Mouse (Mus musculus): Measurements from ENCODE around the gene Mrpl19. TPM values are rescaled to one million over a fixed set of nuclear protein-coding genes. Genes with fewer than 3 reads are reported as not detected.

The Mrpl19 gene
- total and polyA plus RNA-seq, 3 experiments: 36.6 to 89.0 TPM; not detected in 1

GRCm38 (mm10) chr6:81987010-81987409 lies 21.3 kb upstream of the Mrpl19 start:
- no peaks in the 10 kb centered on the region; a peak in 1 of 4 replicates for H3K27me3 ChIP-seq (ENCODE audit: control insufficient read depth in 1 of 2, insufficient read depth in 2 of 2, low read length in 2 of 2)
- no peaks in the 10 kb centered on the region for H3K4me1 ChIP-seq (ENCODE audit: control insufficient read depth in 1 of 2, insufficient read depth in 2 of 2, low read length in 2 of 2)
- no peak overlapping the region for H3K4me3 ChIP-seq (ENCODE audit: control insufficient read depth in 1 of 2, insufficient read depth in 1 of 2, low read depth in 2 of 2, low read length in 2 of 2)
- no peak overlapping the region for H3K9ac ChIP-seq (ENCODE audit: control insufficient read depth, low read depth, low read length, poor library complexity, severe bottlenecking)
- H3K79me2 ChIP-seq (ENCODE audit: control insufficient read depth, insufficient read depth, low read length, poor library complexity): no peaks in the 10 kb centered on the region
- DNase-seq (ENCODE audit: low read depth, low spot score): peak; percentile 40
- TF ChIP-seq ELF1 (IDR thresholded peaks at IDR 0.05; ENCODE audit: low read depth, low read length): no peak
- no peak for TF ChIP-seq ZC3H11A (IDR thresholded peaks at IDR 0.05; ENCODE audit: low read depth, low read length)
- no peak for TF ChIP-seq JUND (IDR thresholded peaks at IDR 0.05; ENCODE audit: low read depth, low read length)
- no peak for TF ChIP-seq TBP (IDR thresholded peaks at IDR 0.05; ENCODE audit: low read depth, low read length)
- TF ChIP-seq UBTF (IDR thresholded peaks at IDR 0.05; ENCODE audit: borderline replicate concordance, insufficient read depth, low read depth, low read length): no peak
- no peak for TF ChIP-seq SIN3A (IDR thresholded peaks at IDR 0.05; ENCODE audit: low read length)
- TF ChIP-seq USF1 (IDR thresholded peaks at IDR 0.05; ENCODE audit: low read depth, low read length): no peak
- TF ChIP-seq EP300 (IDR thresholded peaks at IDR 0.05; ENCODE audit: low read depth in 1 of 2, low read length in 2 of 2): no peak
- TF ChIP-seq ETS1 (IDR thresholded peaks at IDR 0.05; ENCODE audit: low read depth, low read length): no peak
- TF ChIP-seq MXI1 (IDR thresholded peaks at IDR 0.05; ENCODE audit: low read depth, low read length): no peak
- no peak for TF ChIP-seq RCOR1 (IDR thresholded peaks at IDR 0.05; ENCODE audit: low read depth, low read length)
- no peak for TF ChIP-seq NELFE (IDR thresholded peaks at IDR 0.05; ENCODE audit: low read depth, low read length)
- TF ChIP-seq ZKSCAN1 (IDR thresholded peaks at IDR 0.05; ENCODE audit: low read depth, low read length): no peak
- TF ChIP-seq RAD21 (IDR thresholded peaks at IDR 0.05; ENCODE audit: low read depth, low read length): peak; percentile 33
- no peak for TF ChIP-seq MYC (IDR thresholded peaks at IDR 0.05; ENCODE audit: low read depth, low read length)
- peak; percentile 39 for TF ChIP-seq SMC3 (IDR thresholded peaks at IDR 0.05; ENCODE audit: low read depth, low read length)
- no peak for TF ChIP-seq CHD1 (IDR thresholded peaks at IDR 0.05; ENCODE audit: low read depth, low read length)
- TF ChIP-seq CTCF (IDR thresholded peaks at IDR 0.05 in 2 of 3, conservative IDR thresholded peaks at IDR 0.05 in 1 of 3; ENCODE audit: control insufficient read depth in 1 of 3, insufficient read depth in 1 of 3, low read depth in 2 of 3, low read length in 3 of 3, poor library complexity in 1 of 3, severe bottlenecking in 1 of 3): peak; percentile 7 to 75 (median 50); a peak in 4 of 6 replicates
- no peak for TF ChIP-seq POLR2AphosphoS5 (IDR thresholded peaks at IDR 0.05; ENCODE audit: borderline replicate concordance, low read depth, low read length)
- TF ChIP-seq TCF12 (IDR thresholded peaks at IDR 0.05; ENCODE audit: low read depth, low read length): no peak
- no peak for TF ChIP-seq GABPA (IDR thresholded peaks at IDR 0.05; ENCODE audit: low read depth, low read length)
- TF ChIP-seq MAZ (IDR thresholded peaks at IDR 0.05; ENCODE audit: low read depth, low read length): no peak
- no peak for TF ChIP-seq POLR2A (IDR thresholded peaks at IDR 0.05; ENCODE audit: control insufficient read depth in 1 of 2, insufficient read depth in 1 of 2, low read depth in 1 of 2, low read length in 2 of 2, poor library complexity in 1 of 2)
- no peaks in the 10 kb centered on the region for H3K9me3 ChIP-seq (replicated peaks; ENCODE audit: insufficient read depth, low read length)
- no peaks in the 10 kb centered on the region for H3K36me3 ChIP-seq (ENCODE audit: control insufficient read depth in 1 of 2, insufficient read depth in 2 of 2, low read length in 2 of 2)
- no peak overlapping the region for H3K27ac ChIP-seq (ENCODE audit: control insufficient read depth, low read depth, low read length)

All from MEL (cell line).